Mouse (Mus musculus) liver, adult 2 months (tissue): ENCODE results near the gene Klhl22. TPM values are rescaled to one million over a fixed set of nuclear protein-coding genes. Genes with fewer than 3 reads are reported as not detected.

Experiments used
- DNase-seq: peaks from one replicate; pipeline ENCODE4 v3.0.0-alpha.2; 2011; ENCODE audit warnings: low read depth, low spot score; ENCODE audit errors: extremely low read depth
- H3K27ac ChIP-seq: fragments of 200-500 bp; replicated peaks from 2 replicates; pipeline ENCODE4 v1.5.1; 2012; ENCODE audit warnings: low read depth, mild to moderate bottlenecking, control low read depth, inconsistent platforms, low read length; ENCODE audit not compliant: insufficient read depth
- H3K27me3 ChIP-seq: fragments of 200-500 bp; 2 replicates; pipeline ENCODE4 v1.6.1; 2012; ENCODE audit warnings: mild to moderate bottlenecking, moderate library complexity, low read length, inconsistent platforms; ENCODE audit not compliant: control insufficient read depth, insufficient read depth
- H3K36me3 ChIP-seq: fragments of 200-500 bp; 2 replicates; pipeline ENCODE4 v1.6.1; 2012; ENCODE audit warnings: low read length, inconsistent platforms; ENCODE audit not compliant: control insufficient read depth, insufficient read depth
- H3K4me1 ChIP-seq: fragments of 200-500 bp; 2 replicates; pipeline ENCODE4 v1.6.1; 2011; ENCODE audit warnings: low read length; ENCODE audit not compliant: control insufficient read depth, insufficient read depth
- H3K4me3 ChIP-seq: fragments of 200-500 bp; 2 replicates; pipeline ENCODE4 v1.5.1; 2011; ENCODE audit warnings: low read depth, mild to moderate bottlenecking, control low read depth, low read length, moderate library complexity; ENCODE audit not compliant: insufficient read depth
- H3K79me2 ChIP-seq: fragments of 200-500 bp; 2 replicates; pipeline ENCODE4 v1.6.1; 2012; ENCODE audit warnings: inconsistent platforms, mild to moderate bottlenecking, low read length, moderate library complexity; ENCODE audit not compliant: control insufficient read depth, insufficient read depth
- H3K9ac ChIP-seq: fragments of 200-500 bp; 2 replicates; pipeline ENCODE4 v1.6.1; 2012; ENCODE audit warnings: low read depth, mild to moderate bottlenecking, control low read depth, inconsistent platforms, low read length
- CTCF ChIP-seq: fragments of 200-500 bp; IDR thresholded peaks from 2 replicates; pipeline ENCODE4 v1.5.1; 2011; ENCODE audit warnings: low read depth, low read length, control low read depth
- POLR2A ChIP-seq: fragments of 200-500 bp; IDR thresholded peaks from 2 replicates; pipeline ENCODE4 v1.6.1; 2011; ENCODE audit warnings: low read length, control low read depth; ENCODE audit not compliant: insufficient read depth; ENCODE audit errors: extremely low read depth
- WGBS: fragments of 180-500 bp; shearing (Covaris S2); methylation state at CpG from one replicate; pipeline ENCODE4 v1.1.7; 2018; 5-methylcytosine and 5-hydroxymethylcytosine counted together
- polyA plus RNA-seq: library from polyadenylated mRNA; depleted of rRNA; stranded (reverse); fragments of >200 nt; gene quantifications from 2 replicates; pipeline ENCODE4 v1.2.3, GENCODE M21; 2012
- total RNA-seq: library from RNA; depleted of rRNA; stranded (reverse); fragments of >200 nt; gene quantifications from 2 replicates; pipeline ENCODE4 v1.2.3, GENCODE M21; 2014

Gene Klhl22
- total and polyA plus RNA-seq, 2 experiments = 10.2 to 28.2 TPM

- Histone ChIP-seq H3K79me2 (no peaks in the 10 kb centered on the region), H3K4me1 (no peaks in the 10 kb centered on the region), H3K27me3 (peaks cover 17% of the 10 kb centered on the region; the same call in 1 of the 2 replicates), H3K36me3 (peaks cover 19% of the 10 kb centered on the region), H3K4me3 (no peak overlapping the region), H3K9ac (no peak overlapping the region), H3K27ac (no peak overlapping the region)
- WGBS = 97% methylated on average over 4 of the region's 4 CpGs
- TF ChIP-seq CTCF (no peak), POLR2A (no peak)
- no peak for DNase-seq
Measured at GRCm38 (mm10) chr16:17794047-17794446, 34.6 kb downstream of the Klhl22 start.

GRCm38 (mm10) chr16:17795643-17796042 is 36.2 kb downstream of the Klhl22 start:
- no peaks in the 10 kb centered on the region for H3K4me1 ChIP-seq
- no peak overlapping the region for H3K4me3 ChIP-seq
- DNase-seq = no peak
- no peak overlapping the region for H3K27ac ChIP-seq
- H3K9ac ChIP-seq = no peak overlapping the region
- H3K27me3 ChIP-seq = peaks cover 17% of the 10 kb centered on the region; the same call in 1 of the 2 replicates
- no peaks in the 10 kb centered on the region for H3K79me2 ChIP-seq
- TF ChIP-seq POLR2A = no peak
- no peak for TF ChIP-seq CTCF
- peaks cover 9% of the 10 kb centered on the region for H3K36me3 ChIP-seq
- 80% methylated on average over 5 of the region's 5 CpGs for WGBS

- peaks cover 17% of the 10 kb centered on the region; the same call in 1 of the 2 replicates for H3K27me3 ChIP-seq
- H3K9ac ChIP-seq = no peak overlapping the region
- no peaks in the 10 kb centered on the region for H3K4me1 ChIP-seq
- H3K4me3 ChIP-seq = peak overlapping the region; percentile 36; the same call in 1 of the 2 replicates
- no peak for DNase-seq
- TF ChIP-seq POLR2A (no peak), CTCF (no peak)
- H3K79me2 ChIP-seq = no peaks in the 10 kb centered on the region
- H3K27ac ChIP-seq = no peak overlapping the region
- H3K36me3 ChIP-seq = peaks cover under 1% of the 10 kb centered on the region; the same call in 1 of the 2 replicates
Measured at GRCm38 (mm10) chr16:17796519-17796918, 37.1 kb downstream of the Klhl22 start.

DNA sequence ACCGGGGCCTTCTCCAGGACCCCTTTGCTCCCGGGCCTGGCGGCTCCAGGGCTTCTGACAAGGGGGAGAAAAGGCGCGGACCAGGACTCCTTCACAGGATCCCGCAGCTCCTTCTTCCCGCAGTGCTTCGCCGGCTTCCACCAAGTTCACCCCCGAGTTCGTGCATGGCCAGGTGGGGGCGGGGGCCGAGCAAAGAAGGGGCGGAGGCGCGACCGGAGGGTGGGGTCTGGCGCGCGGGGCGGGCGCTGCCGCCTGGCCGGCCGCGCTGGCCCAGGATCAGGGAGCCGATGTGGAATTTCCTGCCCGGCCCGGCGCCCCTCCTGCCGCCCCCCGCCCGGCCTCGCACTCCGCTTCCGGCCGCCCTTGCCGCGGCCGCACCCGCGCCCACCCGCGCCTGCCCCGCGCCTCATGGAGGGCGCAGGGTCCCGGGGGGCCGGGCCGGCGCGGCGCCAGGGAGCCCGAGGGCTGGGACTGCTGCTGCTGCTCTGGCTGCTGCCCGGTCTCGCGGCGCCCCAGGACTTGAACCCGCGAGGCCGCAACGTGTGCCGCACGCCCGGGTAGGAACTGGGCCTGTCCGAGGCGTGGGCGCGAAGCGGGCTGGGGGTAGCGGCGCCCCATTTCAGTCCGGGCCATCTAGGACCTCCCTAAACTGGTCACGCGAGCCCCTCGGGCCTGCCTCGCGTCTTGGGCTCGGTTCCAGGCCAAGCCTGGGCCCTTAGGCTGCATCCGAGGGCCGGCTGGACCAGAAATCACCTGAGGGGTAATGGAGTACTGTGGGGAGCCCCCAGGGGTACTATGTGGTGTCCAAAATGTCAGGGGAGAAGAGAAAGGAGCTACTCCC is 37.8 kb downstream of the Klhl22 start, which contains the start of gene Scarf2:
Scarf2 (plus strand) TSS at position 312 of the 841 bp plus-strand sequence.
- DNase-seq = no peak
- peak within 1 kb of the TSS; percentile 51 for H3K27ac ChIP-seq

GRCm38 (mm10) chr16:17797812-17798311 is 38.4 kb downstream of the Klhl22 start:
- H3K27me3 ChIP-seq = peaks cover 19% of the 10 kb centered on the region
- 11% methylated on average over 29 of the region's 29 CpGs for WGBS
- DNase-seq = no peak
- peaks cover 5% of the 10 kb centered on the region; the same call in 1 of the 2 replicates for H3K4me1 ChIP-seq
- no peaks in the 10 kb centered on the region for H3K79me2 ChIP-seq
- no peaks in the 10 kb centered on the region for H3K36me3 ChIP-seq
- peak overlapping the region; percentile 61 for H3K4me3 ChIP-seq
- H3K9ac ChIP-seq = peak overlapping the region; percentile 65
- peak overlapping the region; percentile 51 for H3K27ac ChIP-seq
- no peak for TF ChIP-seq POLR2A
- no peak for TF ChIP-seq CTCF

More for the DNA sequence above, 37.8 kb downstream of the Klhl22 start, which contains the start of gene Scarf2:
- H3K4me1 ChIP-seq = no peaks in the 10 kb centered on the region
- no peaks in the 10 kb centered on the region; the same call in 1 of the 2 replicates for H3K36me3 ChIP-seq
- H3K4me3 ChIP-seq = peak within 1 kb of the TSS; percentile 61
- TF ChIP-seq POLR2A (no peak), CTCF (no peak)
- H3K79me2 ChIP-seq = no peaks in the 10 kb centered on the region
- WGBS = 5% methylated on average over 80 of the region's 81 CpGs
- H3K9ac ChIP-seq = peak within 1 kb of the TSS; percentile 65
- H3K27me3 ChIP-seq = peaks cover 17% of the 10 kb centered on the region; the same call in 1 of the 2 replicates
